Mouse (Mus musculus) cortical plate, adult 2 months (tissue): ENCODE results near the gene Acadvl.

Source experiments
- CTCF ChIP-seq: fragments of 200-500 bp; IDR thresholded peaks from 2 replicates; pipeline ENCODE4 v1.5.1; 2011; ENCODE audit warnings: mild to moderate bottlenecking, control low read depth, low read length; ENCODE audit not compliant: insufficient read depth; ENCODE audit errors: extremely low read depth
- POLR2A ChIP-seq: fragments of 200-500 bp; IDR thresholded peaks from 2 replicates; pipeline ENCODE4 v1.6.1; 2011; ENCODE audit warnings: mild to moderate bottlenecking, low read length, control low read depth; ENCODE audit not compliant: insufficient read depth; ENCODE audit errors: extremely low read depth

GRCm38 (mm10) chr11:70005521-70005920 is 9.7 kb downstream of the Acadvl start:
- TF ChIP-seq CTCF (0 out of 2 replicates have a peak, but pooled peaks have one; percentile 11), POLR2A (no peak)
